Mouse (Mus musculus) megakaryocyte, embryonic 14.5 days (primary cell): ENCODE data around the gene Treml2.

ENCODE experiments used
- FLI1 ChIP-seq: IDR thresholded peaks from 2 replicates; pipeline ENCODE4 v1.6.1; 2012; ENCODE audit warnings: low read length, inconsistent platforms, mixed read lengths
- GATA1 ChIP-seq: IDR thresholded peaks from 3 replicates; pipeline ENCODE4 v1.6.1; 2012; ENCODE audit warnings: mixed read lengths, low read length, inconsistent platforms, borderline replicate concordance

DNA sequence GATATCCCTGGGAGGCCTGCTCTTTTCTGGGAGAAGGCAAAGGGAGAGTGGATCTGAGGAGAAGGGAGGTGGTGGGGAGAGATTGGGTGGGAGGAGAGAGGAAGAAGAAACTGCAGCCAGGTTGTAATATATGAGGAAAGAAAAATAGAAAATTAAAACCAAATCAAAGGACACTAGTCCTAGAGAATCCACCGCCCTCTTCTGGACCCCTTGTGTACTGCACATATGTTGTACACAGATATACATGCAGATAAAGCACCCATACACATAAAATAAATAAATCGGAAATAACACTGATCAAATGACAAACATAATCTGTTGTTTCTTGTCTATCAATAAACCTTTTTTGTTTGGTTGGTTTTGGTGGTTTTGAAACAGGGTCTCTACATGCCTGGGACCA is 12.0 kb upstream of the Treml2 start:
- TF ChIP-seq GATA1 = no peak
- TF ChIP-seq FLI1 = no peak
